Mouse (Mus musculus): Measurements from ENCODE around the gene Cib3. TPM values are rescaled to one million over a fixed set of nuclear protein-coding genes. Genes with fewer than 3 reads are reported as not detected.

The Cib3 gene
- polyA plus RNA-seq, 1 experiment from 2014 or later, result not detected

DNA sequence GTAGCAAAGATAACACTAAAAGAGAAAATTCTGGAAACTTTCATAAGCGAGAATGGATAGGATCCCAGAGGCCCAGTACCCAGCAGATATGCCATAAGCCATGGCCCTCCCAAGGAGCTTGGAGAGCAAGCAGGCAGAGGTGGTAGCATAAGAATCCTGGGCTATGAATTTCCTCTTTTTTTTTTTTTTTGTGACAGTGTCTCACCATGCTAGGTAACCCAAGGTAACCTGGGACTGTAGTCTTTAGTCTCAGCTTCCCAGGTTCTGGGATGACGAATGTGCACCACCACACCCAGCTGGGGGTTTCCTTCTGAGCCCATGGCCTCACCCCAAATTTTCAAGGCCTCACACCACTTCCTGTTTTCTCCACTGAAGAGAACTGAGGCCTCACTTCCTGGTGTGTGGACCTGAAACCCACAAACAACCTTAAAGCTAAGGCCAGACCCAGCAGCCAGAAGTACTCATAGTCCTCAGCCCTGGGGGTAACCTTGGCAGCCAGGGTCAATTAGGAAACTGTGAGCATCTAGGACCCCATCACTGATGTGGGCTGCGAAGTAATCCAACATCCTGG lies 43.5 kb downstream of the Cib3 start:
- H3K9me3 ChIP-seq (replicated peaks; ENCODE audit: low read length), result no peaks in the 10 kb centered on the region
- no peak for ATAC-seq (replicated peaks; ENCODE audit: low FRiP score, low read depth)
- H3K9ac ChIP-seq (ENCODE audit: low read depth, low read length), result no peak overlapping the region
- no peak for DNase-seq (ENCODE audit: low spot score)
- no peak for TF ChIP-seq CTCF (IDR thresholded peaks at IDR 0.05; ENCODE audit: low read depth)
- H3K4me2 ChIP-seq (ENCODE audit: low read length), result no peak overlapping the region
- H3K36me3 ChIP-seq (ENCODE audit: insufficient read depth, low read length), result peaks cover 55% of the 10 kb centered on the region
- WGBS, result 88% methylated on average over 3 of the region's 3 CpGs
- no peak overlapping the region; the same call in 1 of the 2 replicates for H3K27ac ChIP-seq
- H3K4me3 ChIP-seq (replicated peaks; ENCODE audit: low read depth, low read length), result no peak overlapping the region
- H3K27me3 ChIP-seq (ENCODE audit: insufficient read depth, low read length), result no peaks in the 10 kb centered on the region
- no peaks in the 10 kb centered on the region for H3K4me1 ChIP-seq (replicated peaks; ENCODE audit: insufficient read depth, low read length)

DNA sequence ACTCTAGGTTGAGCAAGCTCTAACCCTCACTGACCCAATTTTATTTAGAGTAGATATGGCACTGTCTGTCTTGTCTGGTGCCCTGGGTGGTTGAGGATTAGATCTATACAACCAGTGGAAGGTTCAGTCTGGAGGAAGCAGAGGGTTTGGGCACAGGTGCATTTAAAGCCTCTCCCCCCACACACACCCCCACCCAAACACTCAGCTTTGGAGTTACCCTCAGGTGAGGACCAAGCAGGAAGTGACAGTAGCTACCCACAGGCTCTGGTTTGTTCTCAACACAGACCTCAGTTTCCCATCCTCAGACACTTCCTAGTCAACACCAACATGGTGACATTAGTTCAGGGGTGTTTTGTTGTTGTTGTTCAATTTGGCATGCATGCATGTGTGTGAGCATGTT lies 49.8 kb downstream of the Cib3 start:
- ATAC-seq (replicated peaks; ENCODE audit: low FRiP score, low read depth) (no peak), DNase-seq (ENCODE audit: low spot score) (no peak)
- Histone ChIP-seq H3K4me2 (ENCODE audit: low read length) (peak overlapping the region; percentile 93; the same call in 1 of the 2 replicates), H3K9me3 (replicated peaks; ENCODE audit: low read length) (no peaks in the 10 kb centered on the region), H3K36me3 (ENCODE audit: insufficient read depth, low read length) (0 out of 2 replicates have a peak, but pooled peaks cover 2% of the 10 kb centered on the region), H3K4me3 (replicated peaks; ENCODE audit: low read depth, low read length) (no peak overlapping the region), H3K9ac (ENCODE audit: low read depth, low read length) (no peak overlapping the region), H3K27ac (no peak overlapping the region), H3K27me3 (ENCODE audit: insufficient read depth, low read length) (no peaks in the 10 kb centered on the region), H3K4me1 (replicated peaks; ENCODE audit: insufficient read depth, low read length) (peaks cover 15% of the 10 kb centered on the region; the same call in 1 of the 2 replicates)
- no peak for TF ChIP-seq CTCF (IDR thresholded peaks at IDR 0.05; ENCODE audit: low read depth)

DNA sequence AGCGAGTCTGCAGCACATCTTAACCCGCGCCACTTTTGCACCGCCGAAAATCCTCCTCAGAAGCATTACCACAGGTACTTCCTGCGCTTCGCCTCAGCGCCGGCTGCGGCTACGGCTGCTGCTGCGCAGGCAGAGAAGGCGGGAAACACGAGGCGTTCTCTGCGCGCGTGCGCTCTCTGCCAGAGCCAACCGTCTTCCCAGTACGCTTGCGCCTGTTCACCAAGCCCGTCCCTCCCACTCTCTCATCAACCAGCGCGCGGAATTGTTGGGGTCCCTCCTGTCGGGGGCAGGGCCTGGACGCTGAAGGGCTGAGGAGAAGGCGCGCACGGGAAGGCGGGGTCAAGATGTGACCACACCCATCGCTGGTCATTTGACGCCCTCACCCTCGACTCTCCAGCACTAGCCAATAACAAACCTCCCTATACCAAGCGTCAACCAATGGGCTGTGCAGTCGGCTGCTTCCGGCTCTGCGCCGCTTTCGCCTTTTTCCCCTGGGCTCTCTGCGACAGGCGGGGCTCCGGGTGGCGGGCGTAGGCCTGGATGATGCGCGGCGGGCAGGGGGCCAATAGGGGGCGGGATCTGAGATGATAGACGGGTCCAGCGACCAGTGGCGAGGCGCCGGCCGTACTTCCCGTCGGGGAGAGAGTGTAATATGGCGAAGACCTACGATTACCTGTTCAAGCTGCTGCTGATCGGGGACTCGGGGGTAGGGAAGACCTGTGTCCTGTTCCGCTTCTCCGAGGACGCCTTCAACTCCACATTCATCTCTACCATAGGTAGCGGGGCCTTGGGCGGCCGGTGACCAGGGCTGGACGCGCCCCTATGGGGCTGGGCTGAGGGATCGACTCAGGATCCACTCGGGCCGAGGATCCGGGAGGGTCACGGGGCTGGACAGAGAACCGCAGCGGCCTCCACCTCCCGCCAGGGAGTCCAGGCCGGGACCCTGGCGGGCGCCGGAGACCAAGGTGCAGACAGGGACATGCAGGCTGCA lies 51.6 kb downstream of the Cib3 start, which contains the start of gene Rab8a:
Gene Rab8a, plus strand, starts transcription at position 494 of the 991 bp plus-strand sequence.
- WGBS, result under 1% methylated on average over 82 of the region's 82 CpGs

DNA sequence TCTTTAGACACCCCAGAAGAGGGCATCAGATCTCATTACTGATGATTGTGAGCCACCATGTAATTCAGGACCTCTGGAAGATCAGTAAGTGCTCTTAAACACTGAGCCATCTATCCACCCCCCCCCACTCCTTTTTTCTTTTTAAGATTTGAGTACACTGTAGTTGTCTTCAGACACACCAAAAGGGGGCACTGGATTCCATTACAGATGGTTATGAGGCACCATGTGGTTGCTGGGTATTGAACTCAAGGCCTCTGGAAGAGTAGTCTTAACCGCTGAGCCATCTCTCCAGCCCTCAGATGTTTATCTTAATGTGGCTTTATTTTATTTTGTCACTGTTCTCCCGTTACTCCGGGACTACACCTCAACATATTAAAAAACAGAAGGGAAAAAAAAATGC lies 52.6 kb downstream of the Cib3 start:
- no peaks in the 10 kb centered on the region for H3K27me3 ChIP-seq (ENCODE audit: insufficient read depth, low read length)
- no peaks in the 10 kb centered on the region for H3K9me3 ChIP-seq (replicated peaks; ENCODE audit: low read length)
- H3K4me3 ChIP-seq (replicated peaks; ENCODE audit: low read depth, low read length), result peak overlapping the region; percentile 39; the same call in 1 of the 2 replicates
- peaks cover 15% of the 10 kb centered on the region; the same call in 1 of the 2 replicates for H3K4me1 ChIP-seq (replicated peaks; ENCODE audit: insufficient read depth, low read length)
- DNase-seq (ENCODE audit: low spot score), result no peak
- WGBS, result 64% methylated on average over 3 of the region's 3 CpGs
- H3K4me2 ChIP-seq (ENCODE audit: low read length), result peak overlapping the region; percentile 60
- TF ChIP-seq CTCF (IDR thresholded peaks at IDR 0.05; ENCODE audit: low read depth), result no peak
- H3K36me3 ChIP-seq (ENCODE audit: insufficient read depth, low read length), result no peaks in the 10 kb centered on the region
- H3K9ac ChIP-seq (ENCODE audit: low read depth, low read length), result peak overlapping the region; percentile 49; the same call in 1 of the 2 replicates
- ATAC-seq (replicated peaks; ENCODE audit: low FRiP score, low read depth), result no peak
- H3K27ac ChIP-seq, result no peak overlapping the region

More for the DNA sequence above, 51.6 kb downstream of the Cib3 start, which contains the start of gene Rab8a:
- peak within 1 kb of the TSS; percentile 93 for H3K4me3 ChIP-seq (replicated peaks; ENCODE audit: low read depth, low read length)
- H3K9ac ChIP-seq (ENCODE audit: low read depth, low read length), result peak within 1 kb of the TSS; percentile 96
- peak; percentile 28; the same call in 1 of the 2 replicates for TF ChIP-seq CTCF (IDR thresholded peaks at IDR 0.05; ENCODE audit: low read depth)
- DNase-seq (ENCODE audit: low spot score) (peak; percentile 100), ATAC-seq (replicated peaks; ENCODE audit: low FRiP score, low read depth) (peak; percentile 99)
- peak within 1 kb of the TSS; percentile 84 for H3K27ac ChIP-seq
- H3K36me3 ChIP-seq (ENCODE audit: insufficient read depth, low read length), result no peaks in the 10 kb centered on the region
- H3K4me1 ChIP-seq (replicated peaks; ENCODE audit: insufficient read depth, low read length), result peaks cover 15% of the 10 kb centered on the region; the same call in 1 of the 2 replicates
- no peaks in the 10 kb centered on the region for H3K27me3 ChIP-seq (ENCODE audit: insufficient read depth, low read length)
- H3K4me2 ChIP-seq (ENCODE audit: low read length), result peak within 1 kb of the TSS; percentile 93
- no peaks in the 10 kb centered on the region for H3K9me3 ChIP-seq (replicated peaks; ENCODE audit: low read length)

DNA sequence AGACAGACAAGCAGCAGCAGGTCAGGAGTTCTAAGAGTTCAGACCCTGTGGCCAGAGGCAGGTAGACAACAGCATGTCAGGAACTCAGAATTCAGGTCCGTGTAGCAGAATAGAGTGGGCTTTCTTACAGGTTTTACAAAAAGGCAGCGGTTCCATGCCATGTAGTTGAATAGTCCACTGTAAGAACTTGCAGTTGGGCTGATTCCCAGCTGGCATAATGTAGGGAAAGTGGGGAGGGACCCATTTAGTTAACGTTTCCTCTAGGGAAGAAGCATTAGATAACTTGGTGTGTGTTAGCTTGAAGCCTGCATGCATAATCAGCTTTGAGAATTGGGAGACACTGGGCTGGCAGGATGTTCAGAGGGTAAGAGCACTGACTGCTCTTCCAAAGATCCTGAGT lies 53.9 kb downstream of the Cib3 start:
- TF ChIP-seq CTCF (IDR thresholded peaks at IDR 0.05; ENCODE audit: low read depth), result no peak
- H3K4me2 ChIP-seq (ENCODE audit: low read length), result no peak overlapping the region
- H3K36me3 ChIP-seq (ENCODE audit: insufficient read depth, low read length), result 0 out of 2 replicates have a peak, but pooled peaks cover under 1% of the 10 kb centered on the region
- H3K27me3 ChIP-seq (ENCODE audit: insufficient read depth, low read length), result no peaks in the 10 kb centered on the region
- 78% methylated on average over 3 of the region's 3 CpGs for whole genome bisulfite sequencing
- H3K9ac ChIP-seq (ENCODE audit: low read depth, low read length), result no peak overlapping the region
- ATAC-seq (replicated peaks; ENCODE audit: low FRiP score, low read depth), result no peak
- H3K4me3 ChIP-seq (replicated peaks; ENCODE audit: low read depth, low read length), result no peak overlapping the region
- H3K9me3 ChIP-seq (replicated peaks; ENCODE audit: low read length), result no peaks in the 10 kb centered on the region
- no peak for DNase-seq (ENCODE audit: low spot score)
- peaks cover 15% of the 10 kb centered on the region; the same call in 1 of the 2 replicates for H3K4me1 ChIP-seq (replicated peaks; ENCODE audit: insufficient read depth, low read length)
- H3K27ac ChIP-seq, result no peak overlapping the region

DNA sequence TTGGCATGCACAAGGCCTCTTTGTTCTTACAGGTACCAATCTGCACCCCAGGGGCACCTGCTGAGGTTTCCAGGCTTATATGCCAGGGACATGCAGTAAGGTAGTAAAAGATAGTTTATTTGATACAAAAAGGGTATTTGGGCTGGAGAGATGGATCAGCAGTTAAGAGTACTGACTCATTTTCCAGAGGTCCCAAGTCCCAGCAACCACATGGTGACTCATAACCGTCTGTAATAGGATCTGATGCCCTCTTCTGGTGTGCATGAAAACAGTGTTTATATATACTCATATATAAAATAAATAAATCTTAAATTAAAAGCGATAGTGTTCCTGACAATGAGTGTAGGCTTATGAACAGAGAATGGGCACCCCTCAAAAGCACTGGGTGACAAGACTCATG lies 54.5 kb downstream of the Cib3 start:
- H3K36me3 ChIP-seq (ENCODE audit: insufficient read depth, low read length), result peaks cover 7% of the 10 kb centered on the region; the same call in 1 of the 2 replicates
- ATAC-seq (replicated peaks; ENCODE audit: low FRiP score, low read depth) (no peak), DNase-seq (ENCODE audit: low spot score) (no peak)
- 84% methylated on average over 2 of the region's 2 CpGs for WGBS
- no peak overlapping the region for H3K4me2 ChIP-seq (ENCODE audit: low read length)
- H3K9me3 ChIP-seq (replicated peaks; ENCODE audit: low read length), result no peaks in the 10 kb centered on the region
- no peak overlapping the region for H3K27ac ChIP-seq
- peaks cover 15% of the 10 kb centered on the region; the same call in 1 of the 2 replicates for H3K4me1 ChIP-seq (replicated peaks; ENCODE audit: insufficient read depth, low read length)
- no peaks in the 10 kb centered on the region for H3K27me3 ChIP-seq (ENCODE audit: insufficient read depth, low read length)
- no peak overlapping the region for H3K9ac ChIP-seq (ENCODE audit: low read depth, low read length)
- H3K4me3 ChIP-seq (replicated peaks; ENCODE audit: low read depth, low read length), result no peak overlapping the region
- no peak for TF ChIP-seq CTCF (IDR thresholded peaks at IDR 0.05; ENCODE audit: low read depth)

Other genes starting within 250 kb of the Cib3 start
- gene Cyp4f18, start 203.2 kb downstream of the Cib3 start, polyA plus RNA-seq (2015; fragmentation: Nextera tagmentation; extraction: Ambion mirVana), result 1.4 and 1.9 TPM in 2 replicates
- not detected in 2 replicates for gene Olfr372, start 171.6 kb downstream of the Cib3 start, polyA plus RNA-seq (2015; fragmentation: Nextera tagmentation; extraction: Ambion mirVana)
- gene Olfr373, start 129.7 kb downstream of the Cib3 start, polyA plus RNA-seq (2015; fragmentation: Nextera tagmentation; extraction: Ambion mirVana), result 0.08 TPM in 1 of 2 replicates, not detected in the other
- gene Olfr374, start 105.8 kb downstream of the Cib3 start, polyA plus RNA-seq (2015; fragmentation: Nextera tagmentation; extraction: Ambion mirVana), result not detected in 2 replicates
- gene Tpm4, start 77.9 kb downstream of the Cib3 start, polyA plus RNA-seq (2015; fragmentation: Nextera tagmentation; extraction: Ambion mirVana), result 604 and 692 TPM in 2 replicates
- gene Rab8a, start 51.6 kb downstream of the Cib3 start, polyA plus RNA-seq (2015; fragmentation: Nextera tagmentation; extraction: Ambion mirVana), result 100 and 108 TPM in 2 replicates
- gene Hsh2d, start 23.2 kb downstream of the Cib3 start, polyA plus RNA-seq (2015; fragmentation: Nextera tagmentation; extraction: Ambion mirVana), result 0.24 TPM in 1 of 2 replicates, not detected in the other
- gene Gm11034, start 799 bp upstream of the Cib3 start, polyA plus RNA-seq (2015; fragmentation: Nextera tagmentation; extraction: Ambion mirVana), result not detected in 2 replicates
- gene Fam32a, start 6.9 kb upstream of the Cib3 start, polyA plus RNA-seq (2015; fragmentation: Nextera tagmentation; extraction: Ambion mirVana), result 72.7 and 74.4 TPM in 2 replicates
- 93.0 and 103 TPM in 2 replicates for gene Ap1m1, start 27.2 kb upstream of the Cib3 start, polyA plus RNA-seq (2015; fragmentation: Nextera tagmentation; extraction: Ambion mirVana)
- gene Gm10282, start 92.4 kb upstream of the Cib3 start, polyA plus RNA-seq (2015; fragmentation: Nextera tagmentation; extraction: Ambion mirVana), result 22.2 and 22.8 TPM in 2 replicates
- gene Klf2, start 106.2 kb upstream of the Cib3 start, polyA plus RNA-seq (2015; fragmentation: Nextera tagmentation; extraction: Ambion mirVana), result 24.7 and 31.9 TPM in 2 replicates
- 32.5 and 37.5 TPM in 2 replicates for gene Eps15l1, start 208.6 kb upstream of the Cib3 start, polyA plus RNA-seq (2015; fragmentation: Nextera tagmentation; extraction: Ambion mirVana)
- 2.1 and 2.2 TPM in 2 replicates for gene Calr3, start 231.0 kb upstream of the Cib3 start, polyA plus RNA-seq (2015; fragmentation: Nextera tagmentation; extraction: Ambion mirVana)
- 10.4 TPM in 2 replicates for gene 1700030K09Rik, start 231.0 kb upstream of the Cib3 start, polyA plus RNA-seq (2015; fragmentation: Nextera tagmentation; extraction: Ambion mirVana)

All from kidney, postnatal 0 days (tissue).